Mouse (Mus musculus) small intestine, adult 2 months (tissue): Measurements from ENCODE around the gene Minpp1.

Experiments
- CTCF ChIP-seq: fragments of 200-500 bp; IDR thresholded peaks from 2 replicates; pipeline ENCODE4 v1.5.1; 2012; ENCODE audit warnings: low read depth, mild to moderate bottlenecking, control low read depth, inconsistent platforms, low read length, moderate library complexity, mixed read lengths; ENCODE audit not compliant: insufficient replicate concordance, insufficient read length; ENCODE audit errors: extremely low read depth
- POLR2A ChIP-seq: fragments of 200-500 bp; IDR thresholded peaks from 2 replicates; pipeline ENCODE4 v1.6.1; 2012; ENCODE audit warnings: low read depth, mild to moderate bottlenecking, control low read depth, inconsistent platforms, low read length, moderate library complexity

GRCm38 (mm10) chr19:32441568-32441967 lies 44.0 kb upstream of the Minpp1 start:
- no peak for TF ChIP-seq CTCF
- no peak for TF ChIP-seq POLR2A
